Mouse (Mus musculus) midbrain, postnatal 0 days (tissue): ENCODE measurements around the gene Maml1. TPM values are rescaled to one million over a fixed set of nuclear protein-coding genes. Genes with fewer than 3 reads are reported as not detected.

Source experiments
- ATAC-seq: fragments of 200-750 bp; cut with Nextera tagmentation; 2 replicates; pipeline ENCODE4 v1.8.0; 2017; ENCODE audit warnings: moderate number of reproducible peaks, mild to moderate bottlenecking, moderate TSS enrichment, moderate library complexity; ENCODE audit not compliant: low FRiP score
- DNase-seq: peaks from one replicate; pipeline ENCODE4 v3.0.0-alpha.2; 2015; ENCODE audit warnings: low spot score
- H3K27ac ChIP-seq: fragments of 300-500 bp; sonication (generic); 2 replicates; pipeline ENCODE4 v1.5.1; 2014; ENCODE audit warnings: low read depth, mild to moderate bottlenecking, low read length, mixed read lengths
- H3K27me3 ChIP-seq: fragments of 300-500 bp; sonication (generic); 2 replicates; pipeline ENCODE4 v1.6.1; 2014; ENCODE audit warnings: low read length, control low read depth, mixed read lengths; ENCODE audit not compliant: insufficient read depth
- H3K36me3 ChIP-seq: fragments of 300-500 bp; sonication (generic); 2 replicates; pipeline ENCODE4 v1.6.1; 2014; ENCODE audit warnings: low read length, control low read depth, mixed read lengths; ENCODE audit not compliant: insufficient read depth
- H3K4me1 ChIP-seq: fragments of 300-500 bp; sonication (generic); 2 replicates; pipeline ENCODE4 v1.6.1; 2014; ENCODE audit warnings: mild to moderate bottlenecking, control low read depth, antibody characterized with exemption, low read length, mixed read lengths; ENCODE audit not compliant: insufficient read depth
- H3K4me2 ChIP-seq: fragments of 300-500 bp; sonication (generic); 2 replicates; pipeline ENCODE4 v1.6.1; 2014; ENCODE audit warnings: low read depth, mild to moderate bottlenecking, low read length, mixed read lengths; ENCODE audit not compliant: poor library complexity, severe bottlenecking
- H3K4me3 ChIP-seq: fragments of 300-500 bp; sonication (generic); 2 replicates; pipeline ENCODE4 v1.5.1; 2014; ENCODE audit warnings: low read depth, mild to moderate bottlenecking, low read length, moderate library complexity
- H3K9ac ChIP-seq: fragments of 300-500 bp; sonication (generic); replicated peaks from 2 replicates; pipeline ENCODE4 v1.6.1; 2014; ENCODE audit warnings: mild to moderate bottlenecking, low read length, moderate library complexity, mixed read lengths; ENCODE audit not compliant: poor library complexity, severe bottlenecking
- H3K9me3 ChIP-seq: fragments of 300-500 bp; sonication (generic); 2 replicates; pipeline ENCODE4 v1.6.1; 2016; ENCODE audit warnings: low read length, control low read depth
- CTCF ChIP-seq: IDR thresholded peaks from 2 replicates; pipeline ENCODE4 v1.5.1; 2016; ENCODE audit warnings: antibody characterized with exemption, mild to moderate bottlenecking
- WGBS: fragments of 180-500 bp; shearing (Covaris S2); extraction: QIAGEN DNeasy Blood & Tissue Kit; methylation state at CpG from one replicate; pipeline ENCODE4 v1.1.7; 2014; 5-methylcytosine and 5-hydroxymethylcytosine counted together
- polyA plus RNA-seq: library from polyadenylated mRNA; unstranded; fragments of >200 nt; fragmentation: Nextera tagmentation; extraction: Ambion mirVana; gene quantifications from 2 replicates; pipeline ENCODE4 v1.2.1, GENCODE M21; 2015
- total RNA-seq: library from RNA; depleted of rRNA; stranded (reverse); fragments of >200 nt; gene quantifications from 2 replicates; pipeline ENCODE4 v1.2.3, GENCODE M21; 2014

The Maml1 gene
- total and polyA plus RNA-seq, 2 experiments from 2014 or later = 1.6 to 12.8 TPM

- no peak for DNase-seq
- no peak overlapping the region for H3K27ac ChIP-seq
- no peaks in the 10 kb centered on the region for H3K9me3 ChIP-seq
- no peak for TF ChIP-seq CTCF
- no peaks in the 10 kb centered on the region for H3K4me1 ChIP-seq
- H3K27me3 ChIP-seq = no peaks in the 10 kb centered on the region
- no peak for ATAC-seq
- peaks cover 24% of the 10 kb centered on the region for H3K36me3 ChIP-seq
- H3K4me2 ChIP-seq = no peak overlapping the region
- 75% methylated on average over 12 of the region's 12 CpGs for WGBS
- H3K9ac ChIP-seq = no peak overlapping the region
- no peak overlapping the region for H3K4me3 ChIP-seq
Measured at GRCm38 (mm10) chr11:50254010-50254580, 38.0 kb downstream of the Maml1 start.

GRCm38 (mm10) chr11:50253393-50253792, 38.7 kb downstream of the Maml1 start:
- ATAC-seq (no peak), DNase-seq (no peak)
- H3K9me3 ChIP-seq = no peaks in the 10 kb centered on the region
- H3K27me3 ChIP-seq = no peaks in the 10 kb centered on the region
- WGBS = 55% methylated on average over 1 of the region's 1 CpGs
- no peak overlapping the region for H3K27ac ChIP-seq
- no peak for TF ChIP-seq CTCF
- H3K4me2 ChIP-seq = no peak overlapping the region
- H3K4me3 ChIP-seq = no peak overlapping the region
- H3K36me3 ChIP-seq = peaks cover 20% of the 10 kb centered on the region
- no peak overlapping the region for H3K9ac ChIP-seq
- no peaks in the 10 kb centered on the region for H3K4me1 ChIP-seq

- DNase-seq (no peak), ATAC-seq (no peak)
- no peak overlapping the region for H3K4me3 ChIP-seq
- H3K4me2 ChIP-seq = no peak overlapping the region
- WGBS = 83% methylated on average over 11 of the region's 11 CpGs
- no peaks in the 10 kb centered on the region for H3K9me3 ChIP-seq
- no peak overlapping the region for H3K9ac ChIP-seq
- TF ChIP-seq CTCF = no peak
- no peak overlapping the region for H3K27ac ChIP-seq
- H3K4me1 ChIP-seq = no peaks in the 10 kb centered on the region
- H3K36me3 ChIP-seq = peaks cover 14% of the 10 kb centered on the region
- no peaks in the 10 kb centered on the region for H3K27me3 ChIP-seq
Measured at GRCm38 (mm10) chr11:50252684-50253265, 39.3 kb downstream of the Maml1 start.

GRCm38 (mm10) chr11:50252166-50252565, 39.9 kb downstream of the Maml1 start:
- Histone ChIP-seq H3K4me1 (no peaks in the 10 kb centered on the region), H3K36me3 (peaks cover 9% of the 10 kb centered on the region; the same call in 1 of the 2 replicates), H3K27ac (no peak overlapping the region), H3K9me3 (no peaks in the 10 kb centered on the region), H3K9ac (no peak overlapping the region), H3K27me3 (no peaks in the 10 kb centered on the region), H3K4me3 (no peak overlapping the region), H3K4me2 (no peak overlapping the region)
- no peak for DNase-seq
- WGBS = 76% methylated on average over 3 of the region's 3 CpGs
- TF ChIP-seq CTCF = no peak
- ATAC-seq = no peak

- TF ChIP-seq CTCF = no peak
- Histone ChIP-seq H3K27me3 (no peaks in the 10 kb centered on the region), H3K9me3 (no peaks in the 10 kb centered on the region), H3K9ac (no peak overlapping the region), H3K4me2 (no peak overlapping the region), H3K4me3 (no peak overlapping the region), H3K27ac (no peak overlapping the region), H3K36me3 (no peaks in the 10 kb centered on the region), H3K4me1 (no peaks in the 10 kb centered on the region)
- no peak for DNase-seq
- ATAC-seq = no peak
- WGBS = 81% methylated on average over 7 of the region's 7 CpGs
Measured at GRCm38 (mm10) chr11:50248473-50249171, 43.5 kb downstream of the Maml1 start.

GRCm38 (mm10) chr11:50245269-50245668, 46.8 kb downstream of the Maml1 start:
- no peak overlapping the region for H3K4me3 ChIP-seq

More at GRCm38 (mm10) chr11:50245269-50245668, 46.8 kb downstream of the Maml1 start:
- Histone ChIP-seq H3K36me3 (no peaks in the 10 kb centered on the region), H3K9me3 (no peaks in the 10 kb centered on the region), H3K27ac (no peak overlapping the region), H3K27me3 (no peaks in the 10 kb centered on the region), H3K9ac (no peak overlapping the region), H3K4me1 (no peaks in the 10 kb centered on the region), H3K4me2 (no peak overlapping the region)
- ATAC-seq = no peak
- TF ChIP-seq CTCF = no peak
- no peak for DNase-seq
- 74% methylated on average over 5 of the region's 5 CpGs for WGBS
